Mouse (Mus musculus): Measurements from ENCODE around the gene Kbtbd12. TPM values are rescaled to one million over a fixed set of nuclear protein-coding genes. Genes with fewer than 3 reads are reported as not detected.

The Kbtbd12 gene
- total RNA-seq, 1 experiment from 2014 or later, result not detected

- ATAC-seq (ENCODE audit: extremely low read depth, insufficient number of reproducible peaks, low FRiP score, poor library complexity, severe bottlenecking), result no peak
These were observed 77.6 kb downstream of the Kbtbd12 start for GRCm38 (mm10) chr6:88560156-88560555.

- ATAC-seq (ENCODE audit: extremely low read depth, insufficient number of reproducible peaks, low FRiP score, poor library complexity, severe bottlenecking), result no peak
These were observed 78.1 kb downstream of the Kbtbd12 start for GRCm38 (mm10) chr6:88559688-88560087.

GRCm38 (mm10) chr6:88558076-88558475 lies 79.7 kb downstream of the Kbtbd12 start:
- ATAC-seq (ENCODE audit: extremely low read depth, insufficient number of reproducible peaks, low FRiP score, poor library complexity, severe bottlenecking), result no peak

GRCm38 (mm10) chr6:88557548-88557947 lies 80.2 kb downstream of the Kbtbd12 start:
- no peak for ATAC-seq (ENCODE audit: extremely low read depth, insufficient number of reproducible peaks, low FRiP score, poor library complexity, severe bottlenecking)

- no peak for ATAC-seq (ENCODE audit: extremely low read depth, insufficient number of reproducible peaks, low FRiP score, poor library complexity, severe bottlenecking)
These were observed 87.8 kb downstream of the Kbtbd12 start for GRCm38 (mm10) chr6:88549916-88550315.

GRCm38 (mm10) chr6:88549137-88549814 lies 88.5 kb downstream of the Kbtbd12 start:
- no peak for ATAC-seq (ENCODE audit: extremely low read depth, insufficient number of reproducible peaks, low FRiP score, poor library complexity, severe bottlenecking)

GRCm38 (mm10) chr6:88548405-88549049 lies 89.2 kb downstream of the Kbtbd12 start:
- ATAC-seq (ENCODE audit: extremely low read depth, insufficient number of reproducible peaks, low FRiP score, poor library complexity, severe bottlenecking), result no peak

- ATAC-seq (ENCODE audit: extremely low read depth, insufficient number of reproducible peaks, low FRiP score, poor library complexity, severe bottlenecking), result no peak
These were observed 92.4 kb downstream of the Kbtbd12 start for GRCm38 (mm10) chr6:88545397-88545790.

GRCm38 (mm10) chr6:88544644-88545396 lies 92.9 kb downstream of the Kbtbd12 start:
- no peak for ATAC-seq (ENCODE audit: extremely low read depth, insufficient number of reproducible peaks, low FRiP score, poor library complexity, severe bottlenecking)

- no peak for ATAC-seq (ENCODE audit: extremely low read depth, insufficient number of reproducible peaks, low FRiP score, poor library complexity, severe bottlenecking)
These were observed 93.5 kb downstream of the Kbtbd12 start for GRCm38 (mm10) chr6:88544241-88544640.

- no peak for ATAC-seq (ENCODE audit: extremely low read depth, insufficient number of reproducible peaks, low FRiP score, poor library complexity, severe bottlenecking)
These were observed 97.5 kb downstream of the Kbtbd12 start for GRCm38 (mm10) chr6:88540093-88540755.

GRCm38 (mm10) chr6:88530306-88530705 lies 107.4 kb downstream of the Kbtbd12 start:
- no peak for ATAC-seq (ENCODE audit: extremely low read depth, insufficient number of reproducible peaks, low FRiP score, poor library complexity, severe bottlenecking)

GRCm38 (mm10) chr6:88524056-88524455 lies 113.7 kb downstream of the Kbtbd12 start:
- no peak for ATAC-seq (ENCODE audit: extremely low read depth, insufficient number of reproducible peaks, low FRiP score, poor library complexity, severe bottlenecking)

- ATAC-seq (ENCODE audit: extremely low read depth, insufficient number of reproducible peaks, low FRiP score, poor library complexity, severe bottlenecking), result no peak
These were observed 114.3 kb downstream of the Kbtbd12 start for GRCm38 (mm10) chr6:88523451-88523850.

GRCm38 (mm10) chr6:88523043-88523442 lies 114.7 kb downstream of the Kbtbd12 start:
- ATAC-seq (ENCODE audit: extremely low read depth, insufficient number of reproducible peaks, low FRiP score, poor library complexity, severe bottlenecking), result no peak

- no peak; the same call in 1 of the 2 replicates for ATAC-seq (ENCODE audit: extremely low read depth, insufficient number of reproducible peaks, low FRiP score, poor library complexity, severe bottlenecking)
These were observed 115.1 kb downstream of the Kbtbd12 start for GRCm38 (mm10) chr6:88522606-88523005.

- no peak for ATAC-seq (ENCODE audit: extremely low read depth, insufficient number of reproducible peaks, low FRiP score, poor library complexity, severe bottlenecking)
These were observed 115.9 kb downstream of the Kbtbd12 start for GRCm38 (mm10) chr6:88521821-88522220.

GRCm38 (mm10) chr6:88518404-88519263 lies 119.1 kb downstream of the Kbtbd12 start, which contains the start of gene Sec61a1:
Gene Sec61a1 (minus strand): TSS chr6:88518905.
- ATAC-seq (ENCODE audit: extremely low read depth, insufficient number of reproducible peaks, low FRiP score, poor library complexity, severe bottlenecking), result peak; percentile 95

Data from neutrophil, adult 5-6 weeks (primary cell).